Mouse (Mus musculus) common myeloid progenitor, adult 5-6 weeks (primary cell): Measurements from ENCODE around the gene Tor4a. TPM values are rescaled to one million over a fixed set of nuclear protein-coding genes. Genes with fewer than 3 reads are reported as not detected.

Experiments used
- ATAC-seq: replicated peaks from 2 replicates; pipeline ENCODE4 v1.8.0; 2016; ENCODE audit warnings: low read depth, mild to moderate bottlenecking, moderate TSS enrichment, inconsistent platforms; ENCODE audit not compliant: poor library complexity, severe bottlenecking
- total RNA-seq: library from RNA; stranded (forward); fragments of 200-1000, 187-1606 nt; gene quantifications from 2 replicates; pipeline ENCODE4 v1.2.3, GENCODE M21; 2017

Gene Tor4a
- total RNA-seq, 1 experiment from 2014 or later, result 15.7 TPM

GRCm38 (mm10) chr2:25194486-25195171, 2.1 kb downstream of the Tor4a start:
- 0 out of 2 replicates have a peak, but pooled peaks have one; percentile 5 for ATAC-seq

GRCm38 (mm10) chr2:25194006-25194405, 2.7 kb downstream of the Tor4a start:
- ATAC-seq, result no peak

DNA sequence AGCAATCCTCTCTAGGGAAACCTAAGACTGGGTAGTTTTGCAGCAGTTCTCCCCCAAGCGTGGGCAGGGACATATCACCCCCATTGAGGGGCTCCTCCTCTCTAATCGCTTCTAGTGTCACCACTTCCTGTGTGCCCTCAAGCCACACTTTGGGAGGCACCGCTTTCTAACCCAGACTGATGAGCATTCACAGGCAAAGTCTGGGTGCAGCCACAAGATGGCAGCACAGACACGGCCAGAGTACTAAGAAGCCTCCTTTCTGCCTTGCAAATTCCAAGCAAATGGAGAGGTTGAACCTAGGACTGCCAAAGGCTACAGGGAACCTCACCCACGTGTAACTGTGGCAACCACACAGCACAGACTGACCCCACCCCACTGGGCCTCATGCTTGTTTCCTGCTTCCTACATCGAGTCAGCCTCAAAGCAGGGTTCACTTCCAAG, 3.3 kb downstream of the Tor4a start:
- peak; percentile 57 for ATAC-seq

DNA sequence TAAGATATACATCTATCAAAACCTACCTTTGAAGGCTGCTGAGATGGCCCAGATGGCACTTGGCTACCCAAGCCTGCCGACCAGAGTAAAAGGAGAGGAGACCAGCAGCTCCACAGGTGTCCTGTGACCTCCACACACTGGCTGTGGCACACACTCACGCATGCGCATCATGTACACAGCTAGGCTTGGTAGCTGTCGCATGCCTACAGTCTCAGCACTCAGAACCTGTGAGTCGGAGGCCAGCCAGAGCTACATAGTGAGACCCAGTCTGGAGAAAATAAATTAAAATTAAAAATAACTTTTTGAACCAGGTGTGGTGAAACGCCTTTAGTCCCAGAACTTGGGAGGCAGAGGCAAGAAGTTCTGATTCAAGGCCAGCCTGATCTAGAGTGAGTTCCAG, 8.8 kb downstream of the Tor4a start:
- no peak for ATAC-seq

DNA sequence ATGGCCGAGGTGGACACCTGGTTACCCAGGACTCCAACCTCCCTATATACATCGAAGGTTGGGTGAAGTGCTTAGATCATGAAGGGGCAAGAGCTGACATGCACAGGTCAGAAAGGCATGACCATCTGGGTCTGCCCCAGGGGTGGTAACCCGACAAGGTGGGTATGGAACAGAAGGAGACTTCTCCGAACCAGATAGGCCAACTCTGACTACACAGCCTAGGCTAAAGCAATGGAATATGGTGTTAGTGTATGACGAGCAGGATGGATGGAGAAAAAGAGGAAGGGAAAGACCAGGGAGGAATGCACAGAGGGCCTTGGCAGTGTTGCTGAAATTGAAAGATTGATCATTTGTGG, 10.1 kb downstream of the Tor4a start:
- ATAC-seq, result no peak

- peak; percentile 43 for ATAC-seq
Observed at GRCm38 (mm10) chr2:25185625-25186574, 10.8 kb downstream of the Tor4a start.

DNA sequence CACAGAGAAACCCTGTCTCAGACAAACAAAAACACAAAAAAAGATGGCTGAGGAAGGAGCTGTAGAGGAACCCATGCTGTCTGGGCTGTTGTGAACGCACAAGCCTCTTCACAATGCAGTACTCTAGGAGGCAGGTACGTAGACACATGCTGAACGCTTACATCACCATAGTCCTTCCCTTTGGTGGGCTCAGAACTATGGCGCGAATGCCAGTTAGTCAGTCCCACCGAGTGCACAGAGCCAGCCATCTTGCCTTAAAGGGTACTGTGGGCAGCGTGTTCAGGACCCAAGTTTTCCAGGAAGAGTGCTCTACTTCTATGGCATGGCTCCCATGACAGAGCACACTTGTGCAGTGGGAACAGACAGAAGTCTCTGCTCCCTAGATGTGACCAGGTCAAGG, 12.2 kb downstream of the Tor4a start:
- ATAC-seq, result no peak

- no peak for ATAC-seq
Observed at GRCm38 (mm10) chr2:25183336-25183735, 13.3 kb downstream of the Tor4a start.

GRCm38 (mm10) chr2:25182664-25183063, 14.0 kb downstream of the Tor4a start:
- ATAC-seq, result no peak

DNA sequence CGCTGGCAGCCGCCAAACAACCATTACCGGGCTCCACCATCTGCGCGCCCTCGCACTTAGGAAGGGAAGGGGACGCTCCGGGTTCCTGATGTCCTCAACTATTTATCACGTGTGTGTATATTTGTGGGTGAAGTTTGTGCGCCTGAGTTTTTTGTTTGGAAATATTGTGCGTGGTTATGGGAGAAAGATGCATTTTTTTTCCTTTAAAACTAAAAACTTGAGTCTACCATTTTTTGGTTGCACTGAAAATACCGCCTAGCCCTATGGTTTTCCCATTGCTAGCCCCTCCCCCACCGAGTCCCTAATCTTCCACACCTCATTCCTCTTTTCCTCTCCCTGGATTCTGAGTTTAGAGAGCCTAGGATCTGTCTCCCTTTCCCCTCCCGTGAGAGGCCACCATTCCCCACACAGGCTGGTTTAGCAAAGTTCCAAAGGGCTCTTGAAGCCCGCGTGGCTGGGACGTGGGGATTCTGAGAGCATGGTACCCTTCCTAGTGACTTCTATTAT, 14.7 kb downstream of the Tor4a start:
- no peak for ATAC-seq

DNA sequence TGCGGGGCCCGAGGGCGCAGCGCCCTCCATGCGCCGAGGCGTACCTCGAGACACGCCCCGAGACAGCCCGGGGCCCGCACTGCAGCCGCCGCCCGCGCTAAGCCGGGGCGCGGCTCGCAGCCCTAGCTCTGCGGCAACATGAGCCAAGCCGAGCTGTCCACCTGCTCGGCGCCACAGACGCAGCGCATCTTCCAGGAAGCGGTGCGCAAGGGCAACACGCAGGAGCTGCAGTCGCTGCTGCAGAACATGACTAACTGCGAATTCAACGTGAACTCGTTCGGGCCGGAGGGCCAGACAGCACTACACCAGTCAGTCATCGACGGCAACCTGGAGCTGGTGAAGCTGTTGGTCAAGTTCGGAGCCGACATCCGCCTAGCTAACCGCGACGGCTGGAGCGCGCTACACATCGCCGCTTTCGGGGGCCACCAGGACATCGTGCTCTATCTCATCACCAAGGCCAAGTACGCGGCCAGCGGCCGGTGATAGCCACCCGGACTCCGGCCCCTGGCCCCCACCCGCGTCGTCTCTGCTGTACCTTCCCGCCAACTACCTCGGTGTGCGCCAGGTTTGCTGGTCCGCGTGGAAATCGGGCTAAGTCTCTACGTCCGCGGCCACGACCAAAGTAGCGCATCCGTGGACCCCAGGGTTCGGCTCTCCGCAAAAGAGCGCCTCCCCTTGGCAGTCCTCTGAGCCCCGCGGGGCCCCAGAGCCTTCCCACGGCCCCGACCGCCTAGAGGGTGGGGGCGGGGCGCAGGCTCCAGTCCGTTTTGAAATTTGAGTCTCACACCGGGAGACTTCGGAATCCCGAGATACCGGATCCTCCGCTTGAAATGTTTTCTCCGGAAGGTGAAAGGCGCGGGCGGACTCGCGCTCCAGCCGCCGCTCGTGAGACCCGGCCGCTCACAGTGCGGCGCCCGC, 15.5 kb downstream of the Tor4a start:
- 0 out of 2 replicates have a peak, but pooled peaks have one; percentile 4 for ATAC-seq

- ATAC-seq, result peak; percentile 86
Observed at GRCm38 (mm10) chr2:25180478-25180903, 16.2 kb downstream of the Tor4a start, which contains the start of gene Nrarp. Nrarp (plus strand) TSS chr2:25180758.

DNA sequence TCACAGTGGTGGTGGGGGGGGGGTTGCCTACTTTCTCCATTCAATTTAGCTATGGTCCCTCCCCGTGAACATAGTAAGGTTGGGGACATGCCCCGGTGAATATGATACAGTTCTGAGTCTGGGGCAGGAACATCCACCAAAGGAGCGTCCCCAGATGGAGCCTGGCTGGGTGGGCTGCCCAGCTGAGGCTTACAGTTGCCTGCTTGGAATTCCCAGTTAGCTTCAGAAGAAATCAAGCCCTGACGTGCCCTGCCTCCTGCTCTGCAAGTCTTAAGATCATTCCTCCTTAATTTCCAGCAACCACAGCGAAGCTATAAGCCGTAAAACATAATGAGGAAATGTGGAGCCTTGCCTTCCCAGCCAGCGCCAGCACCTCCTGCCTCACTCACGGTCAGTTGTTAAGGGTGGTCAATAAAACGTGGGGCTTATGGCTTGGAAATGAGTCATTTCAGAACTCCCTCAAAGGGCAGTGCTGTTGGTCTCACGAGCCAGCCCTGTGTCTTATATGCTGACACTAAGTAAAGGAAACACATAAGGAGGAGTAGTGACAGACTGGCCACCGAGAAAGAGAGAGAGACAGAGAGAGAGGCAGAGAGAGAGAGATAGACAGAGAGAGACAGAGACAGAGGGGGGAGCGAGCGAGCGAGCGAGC, 17.0 kb downstream of the Tor4a start:
- no peak for ATAC-seq

GRCm38 (mm10) chr2:25178285-25178972, 18.3 kb downstream of the Tor4a start:
- ATAC-seq, result no peak

DNA sequence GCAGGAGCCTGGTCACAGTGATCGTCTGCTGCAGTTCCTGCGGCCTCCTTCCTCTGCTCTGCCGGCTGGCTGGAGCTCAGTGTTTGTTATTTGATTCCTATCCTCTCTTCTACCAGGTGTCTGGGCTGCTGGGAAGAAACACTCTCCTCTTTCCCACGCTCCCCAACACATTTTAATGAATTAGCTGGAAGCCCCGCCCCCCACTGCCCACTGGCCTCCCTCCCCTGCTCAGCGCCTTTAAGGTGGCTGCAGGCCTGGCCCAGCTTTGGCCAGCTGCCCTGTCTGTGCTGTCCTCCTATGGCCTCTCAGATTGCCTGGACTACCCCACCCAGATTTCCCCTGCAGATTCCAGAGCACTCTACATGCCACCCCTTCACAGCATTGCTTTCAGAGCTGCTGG, 19.0 kb downstream of the Tor4a start:
- ATAC-seq, result no peak

DNA sequence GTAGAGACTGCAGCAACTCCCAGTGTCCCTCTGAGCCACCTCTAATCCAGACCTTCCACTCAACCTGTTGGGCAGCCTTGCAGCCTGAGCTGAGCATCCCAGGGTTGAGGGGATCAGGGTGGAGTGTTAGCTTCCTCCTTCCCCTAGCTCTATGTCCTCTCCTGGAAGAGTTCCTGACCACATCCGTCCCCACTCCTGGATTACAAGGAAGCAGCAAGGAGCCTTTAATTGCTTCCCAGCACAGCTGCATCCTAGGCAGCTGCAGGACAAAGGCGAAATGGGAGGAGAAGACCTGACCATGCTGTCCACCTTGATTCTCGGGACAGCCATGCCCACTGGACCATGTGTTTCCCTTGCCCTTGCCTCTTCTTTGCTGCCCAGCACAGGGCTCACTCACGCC, 19.6 kb downstream of the Tor4a start:
- ATAC-seq, result no peak

DNA sequence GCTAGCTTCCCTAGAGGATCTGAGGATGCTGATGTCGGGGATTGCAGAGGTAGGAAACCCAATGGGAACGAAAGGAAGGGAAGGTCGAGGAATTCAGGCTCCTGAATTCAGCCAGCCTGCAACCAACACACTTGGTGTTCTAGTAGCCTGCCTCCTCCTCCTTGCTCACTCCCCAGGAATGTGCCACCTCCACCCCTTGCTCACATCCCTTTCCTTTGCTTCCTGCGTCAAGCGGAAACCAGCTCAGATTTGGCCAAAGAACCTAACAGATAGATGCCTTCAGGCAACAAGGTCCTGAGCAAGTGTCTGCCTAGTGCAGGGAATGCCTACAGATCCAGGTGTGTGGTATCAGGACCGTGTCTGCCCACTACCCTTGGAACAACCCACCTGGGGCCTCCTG, 20.1 kb downstream of the Tor4a start:
- ATAC-seq, result no peak

- no peak for ATAC-seq
Observed at GRCm38 (mm10) chr2:25175690-25176078, 21.0 kb downstream of the Tor4a start.
